Mouse (Mus musculus): ENCODE measurements around the gene Gng3.

The Gng3 gene

GRCm38 (mm10) chr19:8803879-8804660 is 34.9 kb downstream of the Gng3 start:
- DNase-seq: peak; percentile 48

- DNase-seq: peak; percentile 63
These were observed 35.7 kb downstream of the Gng3 start for GRCm38 (mm10) chr19:8803204-8803780.

DNA sequence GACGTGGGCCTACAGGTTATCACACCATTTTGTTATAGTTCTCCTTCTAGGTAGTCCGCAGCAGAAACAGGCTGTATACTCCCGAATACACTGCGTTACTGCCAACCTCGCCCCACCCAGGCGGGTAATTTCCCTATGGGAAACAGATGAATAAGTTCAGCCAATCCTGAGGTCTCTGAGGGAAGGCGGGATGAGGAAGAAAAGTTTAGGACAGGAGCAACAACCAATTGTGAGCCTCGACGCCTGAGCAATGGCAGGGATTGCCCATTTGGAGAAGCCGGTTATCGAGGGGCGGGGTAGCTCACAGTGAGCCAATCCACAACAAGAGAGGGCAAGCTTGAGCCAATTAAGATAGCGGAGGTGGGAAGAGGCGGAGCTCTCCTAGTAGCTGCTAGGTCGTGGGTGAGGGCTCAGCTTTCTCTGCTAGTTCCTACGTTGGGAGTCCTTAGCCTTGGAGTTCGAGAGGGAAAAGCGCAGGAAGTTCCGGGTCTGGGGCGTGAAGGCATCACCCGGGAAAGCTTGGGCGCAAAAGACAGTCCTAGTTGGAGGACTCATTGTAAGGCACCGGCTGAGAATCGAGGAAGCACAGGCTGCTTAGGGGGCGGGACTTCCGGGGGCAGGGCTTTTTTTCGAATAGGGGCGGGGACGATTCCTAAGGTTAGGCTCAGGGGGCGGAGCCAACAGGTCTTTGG is 36.7 kb downstream of the Gng3 start, which contains the start of gene Zbtb3:
TSS of gene Zbtb3 (plus strand) at position 426 of the 692 bp plus-strand sequence.
- DNase-seq: peak; percentile 98

GRCm38 (mm10) chr19:8798947-8799315 is 40.1 kb downstream of the Gng3 start:
- no peak for DNase-seq

DNA sequence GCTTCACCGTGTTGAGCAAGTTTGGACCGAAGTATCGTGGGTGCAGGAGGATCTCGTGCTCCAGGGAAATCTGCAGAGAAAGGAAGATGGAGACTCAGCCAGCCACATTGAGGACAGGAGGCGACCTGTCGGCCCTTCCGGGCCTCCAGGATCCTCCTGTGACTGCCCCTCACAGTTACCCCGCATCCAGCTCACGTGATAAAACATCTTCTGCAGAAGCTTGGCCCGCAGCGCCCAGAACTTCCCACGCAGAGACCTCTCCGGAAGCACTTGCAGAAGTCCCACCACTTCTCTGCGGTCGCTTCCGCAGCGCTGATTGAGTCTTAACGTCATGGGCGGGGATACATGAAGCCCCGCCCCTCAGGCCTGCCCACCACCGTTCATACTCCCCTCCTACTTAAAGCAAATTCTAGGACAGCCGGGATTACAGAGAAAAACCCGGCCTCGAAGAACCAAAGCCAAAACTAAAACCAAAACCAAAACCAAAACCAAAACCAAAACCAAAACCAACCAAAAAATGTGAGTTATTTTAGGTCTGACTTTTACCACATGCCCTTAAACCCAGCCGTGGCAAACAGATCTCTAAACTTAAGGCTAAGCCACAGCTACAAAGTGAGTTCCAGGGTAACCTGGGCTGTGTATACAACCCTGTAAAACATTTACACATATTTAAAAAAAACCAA is 40.6 kb downstream of the Gng3 start, which contains the start of gene Polr2g:
TSS of gene Polr2g (minus strand) at position 314 of the 683 bp plus-strand sequence.
- peak; percentile 91 for DNase-seq

- no peak for DNase-seq
These were observed 48.8 kb downstream of the Gng3 start for GRCm38 (mm10) chr19:8790171-8790570.

DNA sequence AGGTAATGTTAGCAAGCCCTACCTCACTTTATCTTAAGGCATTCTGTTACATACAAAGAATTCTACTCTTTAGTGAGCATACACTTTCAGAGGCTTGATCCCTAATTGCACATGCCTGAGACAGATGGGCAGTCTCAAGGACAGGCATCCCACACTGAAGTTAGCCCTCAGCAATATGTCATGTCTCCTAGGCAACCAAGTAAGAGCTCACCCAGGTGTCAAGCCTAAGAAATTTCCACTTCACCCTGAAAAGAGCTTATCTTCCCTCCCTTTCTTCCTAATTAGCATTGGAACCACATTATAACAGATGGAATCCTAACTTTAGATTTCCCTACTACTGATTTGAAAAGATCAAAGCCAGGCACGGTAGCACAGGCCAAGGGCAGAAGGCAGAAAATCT is 49.8 kb downstream of the Gng3 start:
- DNase-seq: no peak

- DNase-seq: no peak
These were observed 50.5 kb downstream of the Gng3 start for GRCm38 (mm10) chr19:8788521-8788920.

Data from cerebellum, adult 9-10 months (tissue).